Mouse (Mus musculus) R1 (cell line): Measurements from ENCODE around the gene Ralgps2.

Experiments used
- DNase-seq: peaks from one replicate; pipeline ENCODE4 v3.0.0-alpha.2; 2018; ENCODE audit warnings: low read depth, low spot score

Ralgps2 gene

DNA sequence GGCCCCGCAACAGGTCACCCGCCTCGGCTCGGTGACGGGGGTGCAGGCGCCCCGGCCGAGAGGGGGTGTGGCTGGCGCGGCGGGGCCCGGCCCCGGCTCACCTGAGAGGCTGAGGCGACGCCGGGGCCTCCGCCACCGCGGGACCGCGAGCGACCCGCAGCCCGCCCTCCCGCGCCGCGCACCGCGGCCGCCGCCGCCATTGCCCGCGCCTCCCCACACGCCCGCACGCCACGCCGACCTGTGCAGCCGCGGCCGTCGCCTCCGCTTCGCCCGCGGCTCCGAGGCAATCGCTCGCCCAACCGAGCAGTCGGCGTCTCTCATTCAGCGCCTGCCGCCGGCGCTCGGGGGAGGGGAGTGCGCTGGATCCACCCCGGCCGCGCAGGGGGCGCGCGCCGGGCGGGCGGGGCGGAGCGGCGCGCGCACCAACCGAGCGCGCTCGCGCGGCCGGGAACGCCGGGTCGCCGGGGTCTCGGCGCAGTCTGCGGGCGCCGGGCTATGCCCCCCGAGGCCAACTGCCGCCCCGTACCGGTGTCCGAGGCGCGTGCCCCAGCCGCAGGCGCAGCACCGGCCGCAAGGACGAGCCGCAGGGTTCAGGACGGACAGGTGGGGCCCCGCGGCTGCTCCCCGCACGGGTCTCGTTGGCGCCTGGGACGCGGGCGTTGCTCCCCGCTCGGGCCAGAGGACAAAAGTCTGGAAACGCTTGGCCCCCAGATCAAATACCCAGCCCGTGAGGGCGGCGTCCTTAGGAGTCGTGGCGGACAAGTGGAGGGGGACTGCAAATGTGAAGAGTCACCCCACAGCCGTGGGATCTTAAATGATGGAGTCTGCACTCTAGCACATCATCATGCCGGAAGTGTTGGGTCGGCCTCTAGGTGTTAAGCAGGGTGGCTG is at the start of gene Ralgps2:
Gene Ralgps2 (minus strand): TSS at position 376 of the 891 bp plus-strand sequence.
- peak; percentile 76 for DNase-seq

DNA sequence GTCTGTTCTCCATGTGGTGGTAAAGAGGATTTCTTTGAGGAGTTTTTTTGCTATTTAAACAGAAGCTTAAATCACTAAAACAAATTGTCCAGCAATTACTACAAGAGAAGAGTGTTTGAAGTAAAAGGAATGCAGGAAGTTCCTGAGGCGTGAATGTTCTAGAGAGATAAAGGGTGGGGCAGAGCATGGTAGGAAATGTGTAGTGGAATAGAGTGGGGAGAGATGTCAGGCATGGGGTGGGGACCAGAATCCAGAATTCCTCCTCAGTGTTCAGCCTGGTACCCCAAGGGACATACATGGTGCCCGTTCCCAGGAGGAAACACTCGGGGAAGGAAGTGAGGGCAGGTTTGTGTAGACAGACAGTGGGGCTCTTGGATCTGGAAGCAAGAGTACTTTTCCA is 48.1 kb upstream of the Ralgps2 start:
- DNase-seq = peak; percentile 14

DNA sequence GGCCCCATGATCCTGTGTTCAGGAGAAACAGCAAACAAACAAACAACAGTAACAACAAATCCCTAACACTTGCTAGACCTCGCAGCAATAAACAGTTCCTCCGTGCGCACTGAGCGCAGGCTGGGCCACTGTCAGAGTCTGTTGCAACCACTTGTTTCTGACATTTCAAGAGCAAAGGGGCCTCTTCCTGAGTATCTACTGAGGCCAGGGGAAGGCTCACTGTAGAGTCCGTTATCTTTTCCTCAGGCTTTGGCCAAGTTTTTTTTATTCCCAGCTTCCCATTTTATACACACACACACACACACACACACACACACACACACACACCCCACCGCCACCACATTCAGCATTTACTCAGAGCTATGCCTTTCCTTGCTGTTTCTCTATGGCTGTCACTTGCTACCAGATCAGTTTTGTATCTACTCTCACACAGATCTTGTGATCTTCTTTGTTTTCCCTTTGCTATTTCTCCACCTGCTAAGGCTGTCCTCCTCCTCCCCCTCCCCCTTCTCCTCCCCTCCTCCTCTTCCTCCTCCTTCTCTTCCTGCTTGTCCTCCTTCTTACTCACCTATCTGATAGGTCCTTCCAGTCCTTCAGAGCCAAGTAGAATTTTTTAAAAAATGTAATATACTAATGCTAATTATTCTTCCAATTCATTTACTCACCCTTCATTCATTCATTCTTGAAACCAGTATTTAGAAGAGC is 47.4 kb upstream of the Ralgps2 start:
- no peak for DNase-seq

DNA sequence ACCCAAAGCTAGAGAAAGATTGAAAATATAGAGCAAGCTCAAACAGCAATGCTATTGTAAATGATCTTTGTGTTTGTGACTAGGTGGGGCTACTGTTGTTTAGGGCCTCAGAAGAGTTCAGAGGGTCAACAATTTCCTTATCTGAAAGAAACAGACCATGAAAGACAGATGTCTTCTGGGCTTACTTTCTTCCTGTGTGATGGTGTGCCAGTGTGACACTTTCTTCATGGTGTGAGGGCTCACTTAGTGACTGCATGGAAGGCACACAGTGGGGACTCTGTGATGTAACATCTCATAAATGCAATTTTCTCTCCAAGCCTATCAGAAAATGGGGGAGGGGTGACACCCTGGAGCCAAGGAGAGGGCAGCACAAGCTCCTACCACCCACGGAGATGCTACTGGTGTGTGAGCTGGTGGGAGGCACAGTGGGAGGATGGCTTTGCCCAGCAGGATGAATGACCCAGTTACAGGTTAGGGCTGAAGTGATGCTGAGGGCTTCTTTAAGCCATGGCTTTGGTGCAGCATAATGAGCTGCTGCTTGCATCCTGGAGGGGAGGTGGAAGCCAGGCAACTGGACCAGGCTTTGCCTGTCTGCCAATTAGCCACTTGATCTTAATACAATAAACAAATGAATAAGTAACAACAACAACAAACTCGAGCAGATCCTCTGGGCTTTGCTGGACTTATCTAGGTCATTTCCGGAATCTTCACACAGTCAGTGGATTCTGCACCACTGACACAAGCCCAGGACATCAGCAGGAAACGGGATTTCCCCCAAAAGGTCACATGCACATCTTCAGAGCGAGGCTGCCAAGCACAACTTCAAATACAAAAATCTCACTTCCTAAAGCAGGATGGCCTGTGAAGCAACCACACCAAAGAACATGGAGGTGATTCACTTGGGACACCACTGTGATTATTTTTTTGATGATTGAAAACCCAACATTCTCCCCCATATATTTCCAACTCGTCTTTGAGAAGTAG is 46.5 kb upstream of the Ralgps2 start:
- no peak for DNase-seq

DNA sequence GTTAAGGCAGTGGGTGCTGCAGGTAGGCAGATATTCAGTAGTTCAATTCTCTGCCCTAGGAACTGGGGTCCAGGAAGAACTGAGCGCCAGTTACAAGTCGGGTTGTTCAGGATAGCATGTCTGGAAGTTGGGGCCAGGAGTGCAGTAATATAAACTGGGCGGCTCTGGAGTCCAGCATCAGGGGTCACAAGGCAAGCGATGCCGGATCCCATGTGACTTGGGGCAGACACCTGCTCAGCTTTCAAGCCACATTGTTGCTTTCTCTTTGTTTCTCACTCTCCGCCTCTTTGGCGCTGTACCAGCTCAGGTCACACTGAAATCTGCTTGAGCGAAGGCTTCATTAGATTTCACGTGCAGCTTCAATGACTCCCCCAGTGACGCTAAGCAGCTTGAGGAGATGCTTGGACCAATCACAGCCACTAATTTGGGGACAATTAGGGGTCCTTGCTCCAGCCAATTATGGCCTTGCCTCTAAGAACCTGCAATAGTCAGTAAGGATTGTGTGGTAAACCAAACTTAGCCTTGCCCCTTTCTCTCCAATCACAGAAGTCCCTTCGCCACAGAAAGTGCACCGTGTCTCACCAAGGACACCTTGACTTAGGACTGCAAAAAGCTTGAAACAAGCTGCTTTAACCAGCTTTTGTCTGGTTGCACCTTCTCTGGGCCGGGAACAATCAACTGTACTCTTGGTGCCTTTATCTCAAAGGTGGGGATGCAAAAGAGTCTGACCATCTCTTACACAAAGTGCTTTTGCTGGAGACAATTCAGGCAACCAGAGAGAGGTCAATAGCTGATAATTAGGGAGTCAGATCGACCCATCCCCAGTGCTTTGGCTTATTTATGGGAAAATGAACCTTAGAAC is 43.8 kb upstream of the Ralgps2 start:
- peak; percentile 58 for DNase-seq

DNA sequence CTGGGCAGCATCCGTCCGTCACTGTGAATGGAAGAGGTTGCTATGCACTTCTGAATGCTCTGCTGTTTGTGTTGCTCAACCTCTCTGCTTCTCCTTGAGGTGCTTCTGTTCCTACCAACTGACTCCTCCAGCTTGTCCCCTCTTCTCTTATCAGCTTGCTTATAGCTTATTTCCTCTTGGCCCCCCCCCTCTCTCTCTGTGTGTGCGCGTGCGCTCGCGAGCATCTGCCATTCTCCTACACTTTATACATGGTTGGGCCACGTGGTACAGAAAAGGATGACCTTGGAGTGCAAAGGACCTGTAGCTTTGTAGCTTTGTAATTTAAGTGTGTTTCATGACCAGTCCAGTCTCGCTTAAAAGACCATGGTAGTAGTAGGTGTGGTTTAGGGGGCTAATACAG is 42.5 kb upstream of the Ralgps2 start:
- DNase-seq = no peak

DNA sequence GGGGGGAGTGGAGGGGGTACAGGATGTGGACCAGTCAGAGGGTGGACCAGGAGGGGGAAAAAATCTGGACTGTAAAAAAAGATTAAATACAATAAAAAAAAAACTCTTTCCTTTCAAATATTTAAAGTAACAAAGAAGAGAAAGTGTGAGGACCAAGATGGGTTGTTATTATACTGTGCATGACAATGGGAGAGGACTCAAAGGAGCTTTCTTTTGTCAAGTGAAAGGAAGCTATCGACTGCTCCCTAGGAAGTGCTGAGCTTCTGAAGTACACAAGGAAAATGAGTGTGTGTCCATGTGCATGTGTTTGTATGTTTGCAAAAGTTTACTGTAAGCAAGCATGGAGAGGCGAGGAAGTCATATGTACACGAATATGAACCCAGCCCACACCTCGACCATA is 40.3 kb upstream of the Ralgps2 start:
- peak; percentile 46 for DNase-seq

DNA sequence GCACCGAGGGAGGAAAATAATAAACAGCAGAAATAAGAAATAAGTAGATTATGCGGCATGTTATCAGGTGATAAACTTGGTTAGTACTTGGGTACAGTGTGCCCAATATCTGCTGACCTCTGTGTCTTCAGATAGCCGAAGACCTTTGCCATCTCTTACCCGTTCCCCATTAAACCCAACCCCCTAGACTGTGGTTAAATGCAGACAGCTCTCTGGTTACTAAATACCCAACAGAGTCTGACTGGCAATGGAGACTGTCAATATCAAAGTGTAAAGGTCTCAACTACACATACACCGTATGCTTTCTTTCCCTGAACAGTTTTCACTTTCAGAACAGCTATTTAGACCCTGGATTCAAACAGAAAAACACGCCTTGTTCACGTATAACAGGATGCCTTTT is 39.2 kb upstream of the Ralgps2 start:
- DNase-seq = no peak

DNA sequence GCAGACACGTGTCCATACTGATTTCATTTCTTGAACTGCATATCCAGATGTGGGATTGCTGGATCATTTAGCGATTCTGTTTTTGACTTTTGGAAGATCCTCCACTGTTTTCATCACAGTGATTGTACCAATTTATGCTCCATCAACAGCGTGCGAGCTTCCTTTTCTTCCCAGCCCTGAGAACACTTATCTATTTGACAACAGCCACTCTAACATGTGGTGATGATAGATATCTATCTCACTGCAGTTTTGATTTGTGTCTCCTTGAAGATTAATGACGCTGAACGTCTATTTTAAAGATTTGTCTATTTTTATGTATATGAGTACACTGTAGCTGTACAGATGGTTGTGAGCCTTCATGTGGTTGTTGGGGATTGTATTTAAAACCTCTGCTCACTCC is 34.4 kb upstream of the Ralgps2 start:
- no peak for DNase-seq

DNA sequence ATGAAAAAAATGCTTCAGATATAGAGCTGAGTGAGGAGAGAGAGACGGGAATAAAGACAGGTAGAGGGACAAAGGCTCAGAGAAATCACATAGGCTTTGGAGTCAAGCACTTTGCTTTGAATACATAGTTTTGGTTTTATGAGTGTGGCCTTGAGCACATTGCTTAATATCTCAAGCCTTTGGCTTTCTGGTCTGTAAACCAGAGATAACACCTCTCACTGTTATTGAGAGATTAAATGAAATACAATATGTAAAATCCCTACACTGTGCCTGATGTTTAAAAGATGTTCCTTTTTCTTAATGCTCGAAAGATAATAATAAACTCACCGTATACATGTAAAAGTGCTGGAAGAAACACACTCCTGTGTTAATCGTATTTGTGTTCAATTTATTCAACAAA is 33.0 kb upstream of the Ralgps2 start:
- no peak for DNase-seq

DNA sequence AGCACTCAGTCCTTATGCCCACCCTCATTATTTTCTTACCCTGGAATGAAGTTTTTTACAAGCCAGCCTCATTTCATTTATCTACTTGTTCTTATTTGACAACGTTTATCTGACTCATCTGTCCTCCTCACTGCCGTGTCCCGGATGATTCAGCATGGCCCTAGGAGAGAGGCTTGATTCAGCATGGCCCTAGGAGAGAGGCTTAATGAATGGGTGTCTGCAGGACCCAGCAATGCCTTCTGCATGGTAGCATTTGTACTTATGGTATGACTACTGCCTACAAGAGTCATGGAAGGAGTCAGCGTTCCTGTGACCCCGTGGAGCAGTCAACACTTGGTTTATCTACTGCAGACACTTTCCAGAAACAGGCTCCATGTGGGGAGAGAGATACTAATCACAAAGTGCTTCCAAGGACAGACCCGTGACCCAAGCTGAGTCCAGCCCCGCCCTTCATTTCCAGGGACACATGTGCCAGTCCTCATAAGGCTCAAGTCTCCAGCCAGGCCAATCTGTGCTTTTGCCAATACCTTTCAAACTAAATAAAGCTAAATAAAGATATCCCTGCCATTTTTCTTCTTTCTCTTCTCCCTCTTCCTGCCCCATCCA is 31.9 kb upstream of the Ralgps2 start:
- no peak for DNase-seq

DNA sequence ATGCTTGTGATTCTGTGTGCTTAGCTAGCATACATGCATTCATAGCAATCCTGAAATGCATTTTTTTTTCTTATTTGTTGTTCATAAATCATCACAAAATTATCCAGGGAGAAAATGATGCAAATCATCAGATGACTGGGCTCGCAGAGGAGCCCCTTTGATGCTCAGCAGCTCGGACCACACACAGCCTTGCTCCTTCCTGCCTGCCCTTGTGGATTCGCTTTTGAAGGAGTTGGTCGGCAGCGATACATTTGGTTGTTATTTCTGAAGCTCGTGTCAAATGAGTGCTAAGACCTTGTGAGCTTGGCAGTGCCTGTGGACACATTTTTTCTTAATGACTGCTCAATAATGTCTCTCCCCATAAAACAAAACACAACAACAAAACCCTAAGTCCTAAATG is 31.2 kb upstream of the Ralgps2 start:
- DNase-seq = no peak

DNA sequence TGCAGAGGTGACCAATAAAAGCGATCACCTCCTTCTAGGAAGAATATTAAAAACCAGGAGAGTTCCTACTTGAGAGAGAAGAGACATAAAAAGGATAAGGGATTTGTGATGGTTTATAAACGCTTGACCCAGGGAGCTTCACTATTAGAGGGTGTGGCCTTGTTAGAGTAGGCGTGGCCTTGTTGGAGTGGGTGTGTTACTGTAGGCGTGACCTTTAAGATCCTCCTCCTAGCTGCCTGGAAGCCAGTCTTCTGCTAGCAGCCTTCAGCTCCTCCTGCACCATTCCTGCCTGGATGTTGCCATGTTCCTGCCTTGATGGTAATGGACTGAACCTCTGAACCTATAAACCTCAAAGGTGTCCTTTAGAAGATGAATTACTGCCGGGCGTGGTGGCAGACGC is 28.7 kb upstream of the Ralgps2 start:
- DNase-seq = peak; percentile 77

DNA sequence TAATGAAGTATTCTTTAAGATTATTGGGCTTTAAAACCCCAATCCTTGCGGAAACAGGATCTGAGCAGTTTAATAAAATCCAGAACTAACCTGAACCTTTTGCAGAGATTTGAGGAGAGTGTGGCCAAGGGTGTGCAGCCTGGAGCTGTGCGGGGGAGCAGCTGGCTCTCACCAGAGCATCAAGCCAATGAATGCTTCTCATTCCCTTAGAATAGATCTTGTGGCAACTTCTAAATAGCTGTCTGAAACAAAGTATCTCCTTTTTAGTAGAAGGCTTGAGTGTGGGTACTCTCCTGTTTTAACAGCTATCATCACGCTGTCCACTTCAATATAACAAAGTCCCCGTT is 25.1 kb upstream of the Ralgps2 start:
- DNase-seq = no peak

DNA sequence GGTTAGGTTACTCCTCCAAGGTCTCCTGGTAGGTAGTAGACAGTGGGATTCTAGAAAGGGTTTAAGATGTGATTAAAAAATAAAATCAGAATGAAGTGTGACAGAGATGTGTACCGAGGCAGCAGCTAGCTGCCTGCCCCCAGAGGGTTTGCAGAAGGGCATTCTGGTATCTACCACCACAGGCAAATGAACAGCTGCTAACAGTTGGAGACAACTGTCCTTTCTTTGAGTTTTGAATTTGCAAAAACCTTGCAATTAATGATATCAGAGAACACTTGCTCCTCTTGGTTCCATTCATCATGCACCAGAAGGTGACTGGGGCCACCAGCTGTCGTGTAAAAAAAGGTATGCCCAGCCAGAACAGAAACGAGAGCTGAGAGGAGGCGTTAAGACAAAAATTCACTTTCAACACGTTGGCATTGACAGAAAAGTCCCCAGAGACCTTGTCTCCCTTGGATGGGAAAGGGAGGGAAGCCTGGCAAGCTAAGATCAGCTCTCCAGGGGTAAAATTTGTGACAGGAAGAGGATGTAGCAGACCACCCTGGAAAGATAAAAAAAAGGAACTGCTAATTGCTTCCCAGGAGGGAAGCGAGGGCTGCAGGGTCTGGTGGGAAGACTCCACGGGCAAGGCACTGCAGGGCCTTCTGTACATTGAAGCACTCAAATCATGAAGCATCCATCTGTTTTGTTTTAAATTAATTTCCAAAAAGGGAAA is 24.6 kb upstream of the Ralgps2 start:
- DNase-seq = no peak

DNA sequence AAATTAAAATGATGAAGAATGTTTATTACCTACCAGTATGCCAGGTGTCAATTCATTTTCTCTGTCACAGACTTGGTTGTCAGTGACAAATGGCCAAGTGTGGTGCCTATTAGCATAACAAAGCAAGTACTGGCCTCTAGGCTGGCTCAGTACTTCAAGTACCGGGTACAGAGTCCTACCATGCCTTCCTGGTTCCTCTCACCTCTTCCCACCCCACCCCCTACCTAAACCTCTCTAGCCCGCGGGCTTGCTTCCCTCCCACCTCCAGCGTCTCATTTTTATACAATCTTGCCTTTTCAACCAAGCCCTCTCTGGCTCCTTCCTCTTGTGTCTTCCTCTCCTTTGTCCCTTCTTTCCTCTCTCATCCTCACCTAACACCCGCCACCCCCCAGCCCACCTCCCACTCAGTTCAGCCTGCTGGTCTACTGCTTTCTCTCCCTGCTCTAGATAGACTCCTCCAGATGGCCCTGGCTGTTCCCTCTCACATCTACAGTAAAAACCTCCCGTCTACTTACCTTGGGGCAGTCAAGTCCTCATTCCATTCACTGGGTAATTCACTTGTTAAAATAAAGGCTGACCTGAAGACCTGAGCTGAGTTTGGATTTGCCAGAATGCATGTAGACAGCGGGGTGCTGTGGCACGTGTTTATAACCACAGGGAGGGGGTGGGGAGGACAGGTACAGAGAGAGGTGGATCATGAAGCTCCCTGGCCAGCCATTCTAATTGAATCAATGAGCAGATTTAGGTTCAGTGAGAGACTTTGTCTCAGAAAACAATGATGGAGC is 22.2 kb upstream of the Ralgps2 start:
- peak; percentile 66 for DNase-seq

DNA sequence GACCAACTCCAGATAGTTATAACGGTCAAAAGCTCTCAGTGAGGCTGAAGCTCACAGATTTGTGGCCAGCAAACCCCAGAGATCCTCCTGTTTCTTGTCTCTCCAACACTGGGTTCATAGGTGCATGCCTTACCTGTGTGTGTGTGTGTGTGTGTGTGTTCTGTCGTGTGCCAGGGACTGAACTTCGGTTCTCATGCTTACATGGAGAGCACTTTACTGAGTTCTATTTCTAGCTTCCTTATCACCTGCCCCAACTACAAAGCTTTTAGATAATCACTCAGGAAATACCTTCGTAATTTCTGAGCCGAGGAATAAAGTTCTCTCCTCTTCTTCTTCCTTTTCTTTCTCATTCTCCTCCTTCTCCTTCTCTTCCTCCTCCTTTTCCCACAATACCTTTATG is 19.6 kb upstream of the Ralgps2 start:
- no peak for DNase-seq

DNA sequence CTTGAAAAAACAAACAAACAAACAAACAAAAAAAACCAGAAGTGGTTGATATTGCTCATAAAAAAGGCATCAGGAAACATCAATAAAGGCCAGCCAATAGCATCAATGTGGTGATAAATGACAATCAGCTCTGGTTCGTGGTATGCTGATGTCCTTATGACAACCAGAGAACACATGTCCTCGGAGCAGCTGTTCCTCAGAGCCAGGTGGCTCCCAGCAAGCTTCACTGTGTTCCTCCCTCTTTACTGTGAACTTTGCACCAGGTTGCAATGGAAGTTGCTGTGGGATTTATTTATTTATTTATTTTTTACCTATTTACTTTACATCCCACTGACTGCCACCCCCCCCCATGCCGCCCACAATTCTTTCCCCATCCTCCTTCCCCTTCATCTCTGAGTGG is 17.9 kb upstream of the Ralgps2 start:
- DNase-seq = no peak
